Mouse (Mus musculus) ES-E14 (cell line): ENCODE measurements at regions not wholly inside any gene's neighbourhood (a gene's known extent, or its start where the extent isn't known, plus 50 kb on each side); places are given as distances from the start of the nearest gene placed in this dataset.

ENCODE experiments used
- DNase-seq: peaks from one replicate; pipeline ENCODE4 v3.0.0-alpha.2; 2013; ENCODE audit warnings: low read depth, low spot score
- H3K27ac ChIP-seq: 2 replicates; pipeline ENCODE4 v1.5.1; 2012; ENCODE audit warnings: low read depth, mild to moderate bottlenecking, low read length, moderate library complexity, mixed read lengths; ENCODE audit not compliant: poor library complexity, insufficient read depth, severe bottlenecking
- H3K36me3 ChIP-seq: 2 replicates; pipeline ENCODE4 v1.6.1; 2012; ENCODE audit warnings: mild to moderate bottlenecking, low read length, moderate library complexity, mixed read lengths; ENCODE audit not compliant: control insufficient read depth, poor library complexity, insufficient read depth, severe bottlenecking
- H3K4me1 ChIP-seq, 2 experiments: fragments of 150-350 bp in 1 of 2; sonication (generic) in 1 of 2; 2 replicates each; pipeline ENCODE4 v1.6.1; 2012; ENCODE audit warnings: low read length in 2 of 2, mild to moderate bottlenecking in 1 of 2, mixed read lengths in 1 of 2; ENCODE audit not compliant: control insufficient read depth in 2 of 2, insufficient read depth in 2 of 2, poor library complexity in 1 of 2
- H3K4me3 ChIP-seq, 2 experiments: fragments of 150-350 bp in 1 of 2; sonication (generic) in 1 of 2; 2 replicates each; pipeline ENCODE4 v1.5.1; 2012; ENCODE audit warnings: low read length in 2 of 2, low read depth in 1 of 2, mild to moderate bottlenecking in 1 of 2, mixed read lengths in 1 of 2; ENCODE audit not compliant: insufficient read depth in 1 of 2, poor library complexity in 1 of 2, severe bottlenecking in 1 of 2
- H3K9ac ChIP-seq: 2 replicates; pipeline ENCODE4 v1.6.1; 2012; ENCODE audit warnings: low read depth, mild to moderate bottlenecking, low read length, mixed read lengths; ENCODE audit not compliant: poor library complexity, insufficient read depth, severe bottlenecking
- H3K9me3 ChIP-seq: fragments of 150-350 bp; sonication (generic); 2 replicates; pipeline ENCODE4 v1.6.1; 2012; ENCODE audit warnings: low read depth, mild to moderate bottlenecking, low read length; ENCODE audit not compliant: control insufficient read depth, insufficient read depth
- CHD2 ChIP-seq: IDR thresholded peaks from 2 replicates; pipeline ENCODE4 v1.6.1; 2014; ENCODE audit warnings: mild to moderate bottlenecking, low read depth, low read length, inconsistent platforms
- HCFC1 ChIP-seq: IDR thresholded peaks from 2 replicates; pipeline ENCODE4 v1.6.1; 2012; ENCODE audit warnings: low read length, inconsistent platforms, borderline replicate concordance; ENCODE audit not compliant: insufficient read depth
- MAFK ChIP-seq: IDR thresholded peaks from 2 replicates; pipeline ENCODE4 v1.6.1; 2014; ENCODE audit warnings: mild to moderate bottlenecking, low read depth, low read length, inconsistent platforms; ENCODE audit not compliant: insufficient read depth
- ZC3H11A ChIP-seq: IDR thresholded peaks from 2 replicates; pipeline ENCODE4 v1.6.1; 2012; ENCODE audit warnings: low read depth, mild to moderate bottlenecking, inconsistent platforms, low read length, borderline replicate concordance
- ZNF384 ChIP-seq: IDR thresholded peaks from 2 replicates; pipeline ENCODE4 v1.6.1; 2012; ENCODE audit warnings: low read depth, low read length, inconsistent platforms
- in situ Hi-C, 2 experiments: fragments of 600-800 bp; cut with MboI; formaldehyde crosslinking; loops; one replicate each; pipeline ENCODE4 v1.15.1; 2025; ENCODE audit warnings: low sequenced_read_pairs in 2 of 2, inconsistent platforms in 1 of 2; ENCODE audit not compliant: unreplicated experiment in 2 of 2

- no peak overlapping the region for H3K9ac ChIP-seq
- no peak for DNase-seq
- TF ChIP-seq ZNF384, result no peak
- TF ChIP-seq CHD2, result no peak
- TF ChIP-seq ZC3H11A, result no peak
- in situ Hi-C loops, result no loop called here
- H3K9me3 ChIP-seq, result no peaks in the 10 kb centered on the region
- no peak overlapping the region for H3K4me3 ChIP-seq
- H3K36me3 ChIP-seq, result no peaks in the 10 kb centered on the region
- H3K27ac ChIP-seq, result no peak overlapping the region
- no peaks in the 10 kb centered on the region; a peak in 1 of 4 replicates for H3K4me1 ChIP-seq
Observed at GRCm38 (mm10) chr6:22418279-22418678, 62.2 kb upstream of the Fam3c start.

- H3K36me3 ChIP-seq, result no peaks in the 10 kb centered on the region
- no peak overlapping the region for H3K9ac ChIP-seq
- DNase-seq, result no peak
- TF ChIP-seq MAFK (no peak), HCFC1 (no peak)
- no peak overlapping the region for H3K4me3 ChIP-seq
- H3K9me3 ChIP-seq, result no peaks in the 10 kb centered on the region
- H3K4me1 ChIP-seq, result no peaks in the 10 kb centered on the region; a peak in 1 of 4 replicates
- in situ Hi-C loops, result no loop called here
- no peak overlapping the region for H3K27ac ChIP-seq
Observed at GRCm38 (mm10) chr6:22417189-22417588, 61.1 kb upstream of the Fam3c start.

- H3K4me3 ChIP-seq, result no peak overlapping the region
- no peaks in the 10 kb centered on the region; a peak in 1 of 4 replicates for H3K4me1 ChIP-seq
- H3K36me3 ChIP-seq, result no peaks in the 10 kb centered on the region
- DNase-seq, result no peak
- H3K9me3 ChIP-seq, result no peaks in the 10 kb centered on the region
- no peak overlapping the region for H3K27ac ChIP-seq
- no peak for TF ChIP-seq MAFK
- in situ Hi-C loops, result no loop called here
- H3K9ac ChIP-seq, result no peak overlapping the region
Observed at GRCm38 (mm10) chr6:22411796-22412195, 55.8 kb upstream of the Fam3c start.

- H3K36me3 ChIP-seq, result no peaks in the 10 kb centered on the region
- H3K4me3 ChIP-seq, result no peak overlapping the region
- TF ChIP-seq CHD2 (no peak), ZNF384 (no peak), HCFC1 (no peak), MAFK (no peak), ZC3H11A (no peak)
- H3K4me1 ChIP-seq, result no peaks in the 10 kb centered on the region
- no peak overlapping the region for H3K9ac ChIP-seq
- no peak overlapping the region for H3K27ac ChIP-seq
- no peaks in the 10 kb centered on the region for H3K9me3 ChIP-seq
- in situ Hi-C loops, result no loop called here
- no peak for DNase-seq
Observed at GRCm38 (mm10) chr6:22408808-22409589, 53.0 kb upstream of the Fam3c start.
